Mouse (Mus musculus) forebrain, embryonic 14.5 days (tissue): Measurements from ENCODE around the gene 1110002E22Rik. TPM values are rescaled to one million over a fixed set of nuclear protein-coding genes. Genes with fewer than 3 reads are reported as not detected.

Experiments
- ATAC-seq: fragments of 200-750 bp; cut with Nextera tagmentation; 2 replicates; pipeline ENCODE4 v1.8.0; 2017; ENCODE audit warnings: mild to moderate bottlenecking, moderate library complexity
- DNase-seq: peaks from one replicate; pipeline ENCODE4 v3.0.0-alpha.2; 2015; ENCODE audit warnings: low spot score
- H3K27ac ChIP-seq: fragments of 300-500 bp; sonication (generic); 2 replicates; pipeline ENCODE4 v1.5.1; 2014; ENCODE audit warnings: low read depth, mild to moderate bottlenecking, control low read depth, low read length, moderate library complexity
- H3K27me3 ChIP-seq: fragments of 300-500 bp; sonication (generic); replicated peaks from 2 replicates; pipeline ENCODE4 v1.6.1; 2014; ENCODE audit warnings: low read length, control low read depth, mixed read lengths; ENCODE audit not compliant: control insufficient read depth, insufficient read depth
- H3K36me3 ChIP-seq: fragments of 300-500 bp; sonication (generic); 2 replicates; pipeline ENCODE4 v1.6.1; 2014; ENCODE audit warnings: low read length, control low read depth; ENCODE audit not compliant: control insufficient read depth, insufficient read depth
- H3K4me1 ChIP-seq: fragments of 300-500 bp; sonication (generic); 2 replicates; pipeline ENCODE4 v1.6.1; 2014; ENCODE audit warnings: antibody characterized with exemption, low read length, control low read depth; ENCODE audit not compliant: control insufficient read depth, insufficient read depth
- H3K4me2 ChIP-seq: fragments of 300-500 bp; sonication (generic); 2 replicates; pipeline ENCODE4 v1.6.1; 2014; ENCODE audit warnings: mild to moderate bottlenecking, control low read depth, low read length
- H3K4me3 ChIP-seq: fragments of 300-500 bp; sonication (generic); 2 replicates; pipeline ENCODE4 v1.5.1; 2014; ENCODE audit warnings: low read depth, low read length, control low read depth
- H3K9ac ChIP-seq: fragments of 300-500 bp; sonication (generic); 2 replicates; pipeline ENCODE4 v1.6.1; 2014; ENCODE audit warnings: mild to moderate bottlenecking, low read length, control low read depth, moderate library complexity
- H3K9me3 ChIP-seq: fragments of 300-500 bp; sonication (generic); replicated peaks from 2 replicates; pipeline ENCODE4 v1.6.1; 2016; ENCODE audit warnings: low read length, control low read depth, mixed read lengths; ENCODE audit not compliant: control insufficient read depth
- WGBS: fragments of 180-500 bp; shearing (Covaris S2); extraction: QIAGEN DNeasy Blood & Tissue Kit; methylation state at CpG from one replicate; pipeline ENCODE4 v1.1.7; 2014; 5-methylcytosine and 5-hydroxymethylcytosine counted together
- polyA plus RNA-seq: library from polyadenylated mRNA; unstranded; fragments of >200 nt; fragmentation: Nextera tagmentation; extraction: Ambion mirVana; gene quantifications from 2 replicates; pipeline ENCODE4 v1.2.1, GENCODE M21; 2014

1110002E22Rik gene
- polyA plus RNA-seq, 1 experiment from 2014 or later, result 0.03 TPM

DNA sequence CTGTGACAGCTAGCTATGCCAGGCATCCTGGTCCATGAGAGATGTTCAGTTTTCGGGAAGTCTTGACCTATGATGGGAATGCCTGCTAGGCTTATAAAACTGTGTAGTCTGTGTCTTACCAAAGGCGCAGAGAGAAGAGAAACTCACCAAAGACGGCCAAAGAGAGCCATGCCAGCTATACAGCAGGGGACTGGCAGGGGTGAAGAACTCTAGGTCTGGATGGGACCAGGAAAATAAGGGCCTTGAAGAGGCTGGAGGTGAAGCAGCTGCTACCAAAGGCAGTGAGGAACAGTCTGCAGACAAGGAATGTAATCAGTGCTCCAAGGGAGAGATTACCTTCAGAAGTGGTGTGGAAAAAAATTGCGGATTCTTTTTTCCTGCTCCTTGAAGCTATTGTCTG is 19.0 kb downstream of the 1110002E22Rik start:
- Histone ChIP-seq H3K27ac (no peak overlapping the region), H3K9me3 (no peaks in the 10 kb centered on the region), H3K27me3 (no peaks in the 10 kb centered on the region), H3K9ac (no peak overlapping the region), H3K4me2 (no peak overlapping the region), H3K4me3 (no peak overlapping the region), H3K4me1 (no peaks in the 10 kb centered on the region), H3K36me3 (no peaks in the 10 kb centered on the region)
- DNase-seq, result no peak
- WGBS, result 66% methylated on average over 4 of the region's 4 CpGs
- ATAC-seq, result no peak

GRCm38 (mm10) chr3:138095301-138095700 is 30.4 kb downstream of the 1110002E22Rik start:
- H3K9me3 ChIP-seq, result no peaks in the 10 kb centered on the region
- no peaks in the 10 kb centered on the region for H3K27me3 ChIP-seq
- ATAC-seq (peak; percentile 32; the same call in 1 of the 2 replicates), DNase-seq (peak; percentile 33)
- no peaks in the 10 kb centered on the region for H3K4me1 ChIP-seq
- no peak overlapping the region for H3K4me2 ChIP-seq
- H3K27ac ChIP-seq, result no peak overlapping the region; the same call in 1 of the 2 replicates
- no peaks in the 10 kb centered on the region for H3K36me3 ChIP-seq
- WGBS, result 64% methylated on average over 3 of the region's 3 CpGs
- H3K4me3 ChIP-seq, result no peak overlapping the region
- H3K9ac ChIP-seq, result no peak overlapping the region

DNA sequence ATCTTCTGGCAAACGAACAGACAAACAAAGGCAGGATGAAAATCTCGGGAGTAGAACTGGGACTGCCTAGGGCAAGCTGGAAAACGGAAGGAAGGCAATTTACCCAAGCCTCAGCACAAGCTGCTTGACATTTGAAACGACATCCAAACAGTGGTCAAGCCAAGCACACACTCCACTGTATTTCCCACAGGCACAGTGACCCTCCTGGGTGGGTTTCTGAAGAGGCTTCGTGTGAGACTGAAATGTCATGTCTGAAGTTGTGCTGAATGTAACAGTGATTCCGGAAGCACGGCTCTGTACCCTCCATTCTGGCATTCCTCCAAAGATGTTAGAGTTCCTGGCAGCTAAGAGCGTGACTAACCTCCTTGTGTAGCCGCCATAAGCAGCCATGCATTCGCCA is 30.9 kb downstream of the 1110002E22Rik start:
- ATAC-seq (peak; percentile 65), DNase-seq (peak; percentile 78)
- no peaks in the 10 kb centered on the region for H3K27me3 ChIP-seq
- 52% methylated on average over 10 of the region's 10 CpGs for WGBS
- H3K9me3 ChIP-seq, result no peaks in the 10 kb centered on the region
- H3K4me2 ChIP-seq, result no peak overlapping the region
- H3K36me3 ChIP-seq, result no peaks in the 10 kb centered on the region
- no peaks in the 10 kb centered on the region for H3K4me1 ChIP-seq
- peak overlapping the region; percentile 21; the same call in 1 of the 2 replicates for H3K27ac ChIP-seq
- H3K4me3 ChIP-seq, result no peak overlapping the region
- H3K9ac ChIP-seq, result no peak overlapping the region

GRCm38 (mm10) chr3:138096263-138097028 is 31.6 kb downstream of the 1110002E22Rik start:
- Histone ChIP-seq H3K9me3 (no peaks in the 10 kb centered on the region), H3K36me3 (no peaks in the 10 kb centered on the region), H3K4me3 (no peak overlapping the region), H3K9ac (no peak overlapping the region), H3K4me2 (no peak overlapping the region), H3K4me1 (no peaks in the 10 kb centered on the region), H3K27me3 (no peaks in the 10 kb centered on the region), H3K27ac (no peak overlapping the region)
- WGBS, result 86% methylated on average over 19 of the region's 19 CpGs
- ATAC-seq (peak; percentile 10; the same call in 1 of the 2 replicates), DNase-seq (no peak)

- WGBS, result 83% methylated on average over 1 of the region's 1 CpGs
- Histone ChIP-seq H3K36me3 (no peaks in the 10 kb centered on the region), H3K27me3 (no peaks in the 10 kb centered on the region), H3K9ac (no peak overlapping the region), H3K4me1 (no peaks in the 10 kb centered on the region), H3K4me3 (no peak overlapping the region), H3K27ac (no peak overlapping the region), H3K4me2 (no peak overlapping the region), H3K9me3 (no peaks in the 10 kb centered on the region)
- no peak for DNase-seq
- ATAC-seq, result no peak; the same call in 1 of the 2 replicates
These were observed 32.9 kb downstream of the 1110002E22Rik start for GRCm38 (mm10) chr3:138097718-138098117.

DNA sequence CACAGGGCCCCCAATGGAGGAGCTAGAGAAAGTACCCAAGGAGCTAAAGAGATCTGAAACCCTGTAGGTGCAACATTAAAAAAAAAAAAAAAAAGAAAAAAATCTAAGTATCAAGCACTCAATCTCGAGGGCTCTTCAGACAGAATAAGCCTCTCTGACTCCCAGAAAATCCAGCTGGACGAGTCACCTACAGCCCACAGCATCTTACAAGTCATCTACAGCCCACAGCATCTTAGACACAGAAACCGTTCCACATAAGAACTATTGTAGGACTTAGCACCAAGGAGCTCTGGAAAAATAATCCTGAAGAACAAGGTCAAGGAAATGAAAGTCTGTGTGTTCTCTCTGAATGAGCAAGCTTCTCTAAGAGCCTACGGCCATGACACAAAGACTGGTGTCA is 37.1 kb downstream of the 1110002E22Rik start:
- H3K36me3 ChIP-seq, result no peaks in the 10 kb centered on the region
- H3K27ac ChIP-seq, result no peak overlapping the region
- ATAC-seq (no peak), DNase-seq (no peak)
- no peak overlapping the region for H3K9ac ChIP-seq
- no peaks in the 10 kb centered on the region for H3K27me3 ChIP-seq
- no peak overlapping the region for H3K4me3 ChIP-seq
- H3K4me2 ChIP-seq, result no peak overlapping the region
- H3K9me3 ChIP-seq, result no peaks in the 10 kb centered on the region
- WGBS, result 82% methylated on average over 4 of the region's 4 CpGs
- no peaks in the 10 kb centered on the region for H3K4me1 ChIP-seq

- ATAC-seq, result no peak
- H3K9me3 ChIP-seq, result no peaks in the 10 kb centered on the region
- no peak overlapping the region for H3K9ac ChIP-seq
- H3K36me3 ChIP-seq, result no peaks in the 10 kb centered on the region
- DNase-seq, result no peak
- no peak overlapping the region for H3K4me3 ChIP-seq
- no peak overlapping the region for H3K4me2 ChIP-seq
- no peaks in the 10 kb centered on the region for H3K4me1 ChIP-seq
- H3K27ac ChIP-seq, result no peak overlapping the region
- WGBS, result 92% methylated on average over 4 of the region's 4 CpGs
- no peaks in the 10 kb centered on the region for H3K27me3 ChIP-seq
These were observed 38.8 kb downstream of the 1110002E22Rik start for GRCm38 (mm10) chr3:138103690-138104089.

DNA sequence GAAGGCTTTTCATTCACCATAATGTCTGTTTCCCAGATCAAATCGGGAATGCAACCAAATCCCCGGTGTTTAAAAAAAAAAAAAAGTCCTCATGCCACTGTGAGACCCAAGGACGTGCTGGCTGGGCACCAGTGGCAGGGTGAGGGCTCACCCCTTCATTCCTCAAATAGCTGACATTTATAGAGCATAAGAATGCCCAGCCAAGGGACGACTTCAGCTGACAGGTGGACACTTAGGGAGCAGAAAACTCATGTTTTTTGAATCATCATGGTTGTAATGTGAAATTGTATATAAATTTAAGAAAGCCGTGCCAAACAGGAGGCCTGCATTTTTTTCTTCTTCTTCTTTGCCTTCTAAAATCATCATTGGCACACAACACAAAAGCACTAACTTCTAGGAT is 40.2 kb downstream of the 1110002E22Rik start:
- no peak for DNase-seq
- 84% methylated on average over 5 of the region's 5 CpGs for WGBS
- no peaks in the 10 kb centered on the region for H3K4me1 ChIP-seq
- H3K27ac ChIP-seq, result no peak overlapping the region
- H3K9ac ChIP-seq, result no peak overlapping the region
- no peak overlapping the region for H3K4me3 ChIP-seq
- H3K36me3 ChIP-seq, result no peaks in the 10 kb centered on the region
- no peak for ATAC-seq
- no peaks in the 10 kb centered on the region for H3K27me3 ChIP-seq
- no peaks in the 10 kb centered on the region for H3K9me3 ChIP-seq
- H3K4me2 ChIP-seq, result no peak overlapping the region

- no peaks in the 10 kb centered on the region for H3K4me1 ChIP-seq
- no peaks in the 10 kb centered on the region for H3K27me3 ChIP-seq
- no peak overlapping the region for H3K4me3 ChIP-seq
- DNase-seq, result no peak
- H3K36me3 ChIP-seq, result no peaks in the 10 kb centered on the region
- H3K4me2 ChIP-seq, result no peak overlapping the region
- ATAC-seq, result no peak
- WGBS, result 96% methylated on average over 10 of the region's 10 CpGs
- no peaks in the 10 kb centered on the region for H3K9me3 ChIP-seq
- no peak overlapping the region for H3K9ac ChIP-seq
- H3K27ac ChIP-seq, result no peak overlapping the region
These were observed 42.0 kb downstream of the 1110002E22Rik start for GRCm38 (mm10) chr3:138106887-138107286.
